Mouse (Mus musculus) A20 (cell line): ENCODE data around the gene Slc24a3.

ENCODE experiments used
- DNase-seq: peaks from one replicate; pipeline ENCODE4 v3.0.0-alpha.2; 2011; ENCODE audit warnings: low read depth, low spot score

Gene Slc24a3

GRCm38 (mm10) chr2:145167664-145168360 lies at the start of gene Slc24a3:
Gene Slc24a3, plus strand, starts transcription at chr2:145167754.
- DNase-seq: no peak

- no peak for DNase-seq
Observed at GRCm38 (mm10) chr2:145117762-145118161, 49.8 kb upstream of the Slc24a3 start.

- DNase-seq: no peak
Observed at GRCm38 (mm10) chr2:145127747-145128146, 39.8 kb upstream of the Slc24a3 start.

GRCm38 (mm10) chr2:145136625-145137291 lies 30.8 kb upstream of the Slc24a3 start:
- DNase-seq: no peak

- no peak for DNase-seq
Observed at GRCm38 (mm10) chr2:145150407-145150806, 17.1 kb upstream of the Slc24a3 start.

GRCm38 (mm10) chr2:145150821-145151220 lies 16.7 kb upstream of the Slc24a3 start:
- no peak for DNase-seq

GRCm38 (mm10) chr2:145152281-145152680 lies 15.3 kb upstream of the Slc24a3 start:
- DNase-seq: no peak

- no peak for DNase-seq
Observed at GRCm38 (mm10) chr2:145158972-145159371, 8.6 kb upstream of the Slc24a3 start.

GRCm38 (mm10) chr2:145161046-145161700 lies 6.4 kb upstream of the Slc24a3 start:
- peak; percentile 24 for DNase-seq

- DNase-seq: no peak
Observed at GRCm38 (mm10) chr2:145164086-145164485, 3.5 kb upstream of the Slc24a3 start.

- DNase-seq: no peak
Observed at GRCm38 (mm10) chr2:145164562-145164961, 3.0 kb upstream of the Slc24a3 start.

- no peak for DNase-seq
Observed at GRCm38 (mm10) chr2:145165076-145165475, 2.5 kb upstream of the Slc24a3 start.

GRCm38 (mm10) chr2:145165854-145166253 lies 1.7 kb upstream of the Slc24a3 start:
- no peak for DNase-seq

- no peak for DNase-seq
Observed at GRCm38 (mm10) chr2:145167051-145167663, 397 bp upstream of the Slc24a3 start.

- DNase-seq: no peak
Observed at GRCm38 (mm10) chr2:145168405-145168971, 934 bp downstream of the Slc24a3 start.

GRCm38 (mm10) chr2:145172978-145173655 lies 5.6 kb downstream of the Slc24a3 start:
- DNase-seq: no peak

- no peak for DNase-seq
Observed at GRCm38 (mm10) chr2:145175036-145175435, 7.5 kb downstream of the Slc24a3 start.

- no peak for DNase-seq
Observed at GRCm38 (mm10) chr2:145182410-145182809, 14.9 kb downstream of the Slc24a3 start.

- DNase-seq: no peak
Observed at GRCm38 (mm10) chr2:145188828-145189227, 21.3 kb downstream of the Slc24a3 start.

- DNase-seq: no peak
Observed at GRCm38 (mm10) chr2:145196043-145196442, 28.5 kb downstream of the Slc24a3 start.

- no peak for DNase-seq
Observed at GRCm38 (mm10) chr2:145196501-145197042, 29.0 kb downstream of the Slc24a3 start.
